Mouse (Mus musculus) hindlimb bud, embryonic 11.5 days (tissue): ENCODE data around the gene Dnah8.

Experiments used
- DNase-seq: peaks from one replicate; pipeline ENCODE4 v3.0.0-alpha.2; 2012; ENCODE audit warnings: low read depth, low spot score; ENCODE audit errors: extremely low spot score

Gene Dnah8

DNA sequence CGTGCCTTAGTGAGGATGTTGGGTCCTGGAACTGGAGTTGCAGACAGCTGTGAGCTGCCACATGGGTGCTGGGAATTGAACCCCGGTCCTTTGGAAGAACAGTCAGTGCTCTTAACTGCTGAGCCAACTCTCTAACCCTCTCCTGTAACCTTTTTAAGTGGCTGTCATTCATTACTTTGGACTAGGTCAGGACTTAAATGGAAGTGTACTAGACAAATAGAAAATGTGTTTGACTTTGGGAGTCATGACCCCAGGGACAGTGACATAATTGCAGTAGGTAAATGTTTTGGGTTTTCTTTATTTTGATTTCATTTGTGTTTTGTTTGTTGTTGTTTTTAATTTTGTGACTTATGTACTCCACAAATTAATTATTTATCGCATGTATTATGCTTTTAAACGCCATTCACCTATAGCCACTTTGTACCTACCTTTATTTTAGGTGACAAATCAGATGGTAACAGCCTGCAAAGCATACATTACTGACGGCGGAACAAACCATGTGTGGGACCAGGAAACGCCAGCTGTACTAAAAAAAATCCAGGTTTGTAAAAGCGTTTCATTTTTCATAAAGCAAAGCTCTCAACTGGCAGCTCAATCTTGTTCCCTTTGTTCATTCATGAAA, 33.5 kb downstream of the Dnah8 start:
- DNase-seq = no peak

- peak; percentile 22 for DNase-seq
These were observed 34.0 kb downstream of the Dnah8 start for GRCm38 (mm10) chr17:30658152-30658544.

- no peak for DNase-seq
These were observed 38.0 kb downstream of the Dnah8 start for GRCm38 (mm10) chr17:30662131-30662530.

GRCm38 (mm10) chr17:30663170-30663569, 39.0 kb downstream of the Dnah8 start:
- DNase-seq = no peak

DNA sequence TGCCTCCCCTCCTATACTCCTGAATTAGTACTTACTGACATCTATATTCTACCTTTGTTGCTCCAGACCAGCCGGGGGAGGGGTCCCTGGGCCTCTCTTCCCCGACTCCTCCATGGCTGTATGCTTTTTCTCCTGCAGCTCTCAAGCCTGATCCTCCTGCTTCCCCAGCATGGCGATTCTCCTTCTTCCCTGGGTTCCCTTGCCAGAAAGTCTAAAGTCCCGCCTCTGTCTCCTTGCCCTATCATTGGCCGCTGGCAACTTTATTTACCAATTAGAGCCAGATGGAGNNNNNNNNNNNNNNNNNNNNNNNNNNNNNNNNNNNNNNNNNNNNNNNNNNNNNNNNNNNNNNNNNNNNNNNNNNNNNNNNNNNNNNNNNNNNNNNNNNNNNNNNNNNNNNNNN, 40.7 kb downstream of the Dnah8 start:
- DNase-seq = no peak

- no peak for DNase-seq
These were observed 48.4 kb downstream of the Dnah8 start for GRCm38 (mm10) chr17:30672556-30672955.

DNA sequence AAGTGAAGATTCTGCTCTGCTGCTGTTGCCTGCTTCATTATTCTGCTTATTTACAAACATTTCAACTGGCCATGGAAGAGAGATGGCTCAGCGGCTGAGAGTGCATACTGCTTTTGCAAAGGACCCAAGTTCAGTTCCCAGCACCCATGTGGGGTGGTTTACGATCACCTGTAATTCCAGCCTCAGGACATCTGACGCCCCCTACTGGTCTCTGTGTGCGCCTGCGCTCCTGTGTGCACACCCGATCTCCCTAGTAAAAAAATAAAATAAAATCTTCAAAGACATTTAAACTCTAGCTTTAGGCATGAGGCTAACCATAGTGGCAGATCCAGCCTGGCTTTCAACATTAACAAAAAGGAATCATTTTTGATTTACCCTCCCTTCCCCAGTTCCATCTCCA, 48.9 kb downstream of the Dnah8 start:
- no peak for DNase-seq

DNA sequence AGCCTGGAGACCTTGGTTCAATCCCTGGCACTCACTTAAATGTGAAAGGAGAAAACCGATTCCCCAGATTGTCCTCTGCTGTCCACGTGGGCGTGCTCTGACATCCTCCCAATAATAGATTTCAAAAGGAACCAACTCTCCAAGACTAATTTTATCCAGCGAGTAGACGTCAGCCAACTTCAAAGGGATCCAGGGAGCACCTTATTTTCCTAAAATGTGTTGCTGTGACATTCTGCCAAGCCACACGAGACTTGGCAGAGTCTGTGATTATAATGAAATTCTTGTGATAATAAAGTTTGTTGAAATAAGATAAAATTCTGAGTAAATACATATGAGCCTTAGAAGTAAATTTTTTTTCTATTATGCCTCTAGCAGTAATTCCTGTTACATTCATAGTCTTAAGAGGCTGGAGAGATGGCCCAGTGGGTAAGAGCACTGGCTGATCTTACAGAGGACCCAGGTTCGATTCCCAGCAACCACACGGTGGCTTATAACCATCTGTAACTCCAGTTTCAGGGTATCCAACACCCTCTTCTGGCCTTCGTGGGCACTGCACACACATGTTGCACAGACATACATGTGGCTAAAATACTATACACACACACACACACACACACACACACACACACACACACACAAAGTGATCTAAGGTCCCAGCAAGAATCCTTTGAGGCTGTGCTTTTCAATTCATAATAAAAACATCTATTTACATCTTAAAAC, 51.0 kb downstream of the Dnah8 start:
- DNase-seq = no peak

DNA sequence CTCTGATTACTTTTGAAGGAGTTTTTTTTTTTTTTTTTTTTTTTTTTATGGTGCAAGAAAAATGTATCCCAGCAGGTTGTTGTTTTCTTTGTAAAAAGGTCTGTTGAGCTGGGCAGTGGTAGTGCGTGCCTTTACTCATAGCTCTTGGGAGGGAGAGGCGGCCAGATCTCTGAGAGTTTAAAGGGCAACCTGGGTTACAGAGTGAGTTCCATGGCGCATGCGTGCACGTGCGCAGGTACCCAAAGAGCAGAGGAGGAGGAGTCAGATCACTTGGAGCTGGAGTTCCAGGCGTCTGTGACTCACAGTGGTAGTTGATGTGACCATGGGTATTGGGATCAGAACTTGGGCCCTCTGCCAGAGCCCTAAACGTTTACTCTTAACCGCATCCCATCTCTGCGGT, 54.4 kb downstream of the Dnah8 start:
- no peak for DNase-seq

- DNase-seq = no peak
These were observed 55.5 kb downstream of the Dnah8 start for GRCm38 (mm10) chr17:30679612-30680011.

- peak; percentile 63 for DNase-seq
These were observed 57.5 kb downstream of the Dnah8 start for GRCm38 (mm10) chr17:30681604-30682003.

DNA sequence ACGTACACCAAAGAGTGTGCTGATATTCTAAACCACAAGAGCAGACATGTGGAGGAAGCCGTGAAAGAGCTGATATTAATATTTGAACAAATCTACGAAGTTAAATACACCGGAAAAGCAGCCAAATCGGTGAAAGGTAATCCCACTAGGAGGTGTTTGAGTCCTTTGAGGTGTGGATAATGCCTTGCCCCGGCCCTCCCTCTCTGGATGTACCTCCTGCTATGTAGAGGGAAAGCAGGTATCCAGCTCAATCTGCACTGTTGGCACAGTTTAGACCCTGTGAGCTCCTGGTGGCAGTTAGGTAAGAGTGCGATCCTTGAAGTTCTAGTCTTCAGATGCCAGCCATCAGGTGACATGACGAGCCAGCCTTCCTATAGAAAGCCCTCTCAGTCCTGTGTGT, 66.0 kb downstream of the Dnah8 start:
- no peak for DNase-seq

DNA sequence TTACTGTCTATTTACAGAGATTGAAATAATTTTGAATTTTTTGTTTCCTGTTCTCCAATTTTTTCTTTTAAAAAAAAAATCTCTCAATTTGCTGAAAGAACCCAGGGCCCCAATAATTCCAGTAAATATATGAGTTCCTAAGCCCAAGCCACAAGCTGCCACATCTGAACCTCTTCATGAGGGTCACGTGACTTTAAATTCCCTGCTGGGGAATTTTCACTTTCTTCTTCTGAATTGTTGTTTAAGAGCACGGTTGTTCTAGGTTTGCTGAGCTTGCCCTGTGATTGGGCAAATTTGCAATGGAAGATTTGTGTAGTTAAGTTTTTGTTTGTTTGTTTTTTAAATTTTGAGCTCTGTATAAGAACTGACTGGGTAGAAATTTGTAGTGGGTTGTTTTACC, 67.3 kb downstream of the Dnah8 start:
- DNase-seq = no peak

DNA sequence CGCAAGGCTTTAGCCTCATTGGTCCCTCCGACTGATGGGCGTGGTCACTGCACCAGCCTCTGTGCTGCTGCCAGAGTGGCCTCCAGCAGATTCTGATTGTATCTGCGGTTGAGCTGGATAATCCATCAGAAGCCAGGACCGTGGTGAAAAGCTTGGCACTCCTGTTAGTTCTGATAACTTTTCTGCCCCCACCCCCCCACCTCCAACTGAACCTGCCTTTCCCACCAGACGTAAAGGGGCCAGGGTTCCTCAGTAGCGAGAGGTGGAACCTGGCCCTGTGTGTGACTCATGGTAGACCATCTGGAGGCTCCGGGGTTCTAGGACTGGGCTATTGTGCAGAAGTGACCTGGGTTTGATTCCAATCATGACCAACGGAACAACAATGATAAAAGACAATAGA, 70.1 kb downstream of the Dnah8 start:
- no peak for DNase-seq

- no peak for DNase-seq
These were observed 90.6 kb downstream of the Dnah8 start for GRCm38 (mm10) chr17:30714732-30715131.

DNA sequence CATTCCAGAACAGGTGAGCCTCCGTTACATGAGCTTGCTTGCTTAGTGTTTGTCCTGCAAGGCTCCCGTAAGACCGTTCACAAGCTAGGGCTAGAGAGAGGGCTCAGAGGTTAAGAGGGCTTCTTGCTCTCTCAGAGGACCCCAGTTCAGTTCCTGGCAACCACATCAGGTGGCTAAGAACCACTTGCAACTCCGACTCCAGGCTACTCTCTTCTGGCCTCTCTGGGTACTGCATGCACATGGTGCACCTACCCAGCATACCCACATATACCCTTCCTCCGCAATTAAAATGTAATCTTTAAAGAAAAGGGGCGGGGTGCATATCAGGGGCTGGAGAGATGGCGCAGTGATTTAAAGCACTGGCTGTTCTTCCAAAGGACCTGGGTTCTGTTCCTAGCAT, 94.0 kb downstream of the Dnah8 start:
- DNase-seq = no peak

- DNase-seq = no peak
These were observed 94.9 kb downstream of the Dnah8 start for GRCm38 (mm10) chr17:30719031-30719430.

DNA sequence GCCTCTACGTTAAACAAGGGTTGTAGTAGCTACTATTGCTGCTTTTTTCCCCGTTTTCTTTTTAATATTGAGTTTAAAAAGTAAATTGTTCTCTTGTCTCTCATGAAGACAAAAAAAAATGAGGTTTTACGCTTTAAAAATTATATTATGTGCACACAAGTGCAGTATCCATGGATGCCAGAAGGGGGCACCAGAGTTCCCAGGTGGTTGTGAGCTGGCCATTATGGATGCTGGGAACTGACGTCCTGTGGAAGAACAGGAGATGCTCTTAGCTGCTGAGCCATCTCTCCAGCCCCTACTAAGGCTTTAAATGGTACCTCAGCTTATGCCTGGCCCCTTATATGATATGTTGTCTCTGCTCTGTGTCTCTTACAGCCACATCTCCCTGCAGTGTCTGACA, 103.6 kb downstream of the Dnah8 start:
- no peak for DNase-seq

GRCm38 (mm10) chr17:30732736-30733135, 108.6 kb downstream of the Dnah8 start:
- no peak for DNase-seq

GRCm38 (mm10) chr17:30734770-30735169, 110.6 kb downstream of the Dnah8 start:
- no peak for DNase-seq

- no peak for DNase-seq
These were observed 111.3 kb downstream of the Dnah8 start for GRCm38 (mm10) chr17:30735454-30735853.

GRCm38 (mm10) chr17:30737797-30738196, 113.6 kb downstream of the Dnah8 start:
- no peak for DNase-seq

GRCm38 (mm10) chr17:30739769-30740168, 115.6 kb downstream of the Dnah8 start:
- no peak for DNase-seq
